Mouse (Mus musculus) heart, embryonic 12.5 days (tissue): Measurements from ENCODE around the gene Scmh1. TPM values are rescaled to one million over a fixed set of nuclear protein-coding genes. Genes with fewer than 3 reads are reported as not detected.

Source experiments
- ATAC-seq: fragments of 200-750 bp; cut with Nextera tagmentation; 2 replicates; pipeline ENCODE4 v1.8.0; 2017; ENCODE audit warnings: moderate TSS enrichment, moderate library complexity; ENCODE audit not compliant: insufficient number of reproducible peaks, low FRiP score
- H3K27ac ChIP-seq: fragments of 300-500 bp; sonication (generic); 2 replicates; pipeline ENCODE4 v1.5.1; 2016; ENCODE audit warnings: mild to moderate bottlenecking, moderate library complexity; ENCODE audit not compliant: poor library complexity, severe bottlenecking
- H3K27me3 ChIP-seq: fragments of 300-500 bp; sonication (generic); replicated peaks from 2 replicates; pipeline ENCODE4 v1.6.1; 2016; ENCODE audit warnings: mild to moderate bottlenecking, moderate library complexity
- H3K36me3 ChIP-seq: fragments of 300-500 bp; sonication (generic); 2 replicates; pipeline ENCODE4 v1.6.1; 2016; ENCODE audit warnings: mild to moderate bottlenecking, moderate library complexity
- H3K4me1 ChIP-seq: fragments of 300-500 bp; sonication (generic); replicated peaks from 2 replicates; pipeline ENCODE4 v1.6.1; 2016; ENCODE audit warnings: mild to moderate bottlenecking
- H3K4me2 ChIP-seq: fragments of 300-500 bp; sonication (generic); 2 replicates; pipeline ENCODE4 v1.6.1; 2016; ENCODE audit warnings: mild to moderate bottlenecking, moderate library complexity
- H3K4me3 ChIP-seq: fragments of 300-500 bp; sonication (generic); 2 replicates; pipeline ENCODE4 v1.5.1; 2016; ENCODE audit warnings: mild to moderate bottlenecking
- H3K9ac ChIP-seq: fragments of 300-500 bp; sonication (generic); 2 replicates; pipeline ENCODE4 v1.6.1; 2016; ENCODE audit warnings: mild to moderate bottlenecking, moderate library complexity
- H3K9me3 ChIP-seq: fragments of 300-500 bp; sonication (generic); replicated peaks from 2 replicates; pipeline ENCODE4 v1.6.1; 2016; ENCODE audit warnings: mild to moderate bottlenecking, moderate library complexity
- WGBS: fragments of 180-500 bp; shearing (Covaris S2); methylation state at CpG from one replicate; pipeline ENCODE4 v1.1.7; 2016; 5-methylcytosine and 5-hydroxymethylcytosine counted together
- polyA plus RNA-seq: library from polyadenylated mRNA; unstranded; fragments of >200 nt; fragmentation: Nextera tagmentation; extraction: Ambion mirVana; gene quantifications from 2 replicates; pipeline ENCODE4 v1.2.1, GENCODE M21; 2016

Gene Scmh1
- polyA plus RNA-seq: 90.1 and 102 TPM in 2 replicates

DNA sequence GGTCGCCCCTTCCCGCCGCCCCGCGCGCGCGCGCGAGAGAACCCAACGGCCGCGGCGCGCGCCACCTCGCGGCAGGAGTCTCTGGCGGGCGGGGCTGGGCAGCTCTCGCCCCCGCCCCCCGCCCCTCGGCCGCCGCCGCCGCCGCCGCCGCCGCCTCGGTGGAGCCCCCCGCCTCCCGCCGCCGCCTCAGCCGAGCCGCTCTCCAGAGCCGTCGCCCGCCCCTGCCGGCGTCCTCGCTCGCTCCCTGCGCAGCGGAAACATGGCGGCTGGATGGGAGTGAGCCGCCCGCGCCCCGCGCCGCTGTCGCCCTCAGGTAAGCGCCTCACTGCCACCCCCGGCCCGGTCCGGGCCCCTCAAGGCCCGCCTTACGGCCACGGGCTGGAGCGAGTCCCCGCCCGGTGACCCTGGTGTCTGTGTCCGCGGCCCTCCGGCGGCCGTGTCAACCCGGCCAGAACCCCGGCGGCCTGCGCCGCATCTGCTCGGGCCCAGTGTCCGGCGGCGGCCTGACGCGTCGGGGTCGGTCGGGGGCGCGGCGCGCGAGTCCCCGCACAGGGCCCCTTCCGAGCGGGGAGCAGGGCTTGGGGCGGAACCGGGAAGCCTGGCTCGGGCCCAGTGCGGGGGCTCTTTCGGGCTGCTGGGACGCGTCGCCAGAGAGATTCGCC lies at the start of gene Scmh1:
Gene Scmh1 (plus strand): TSS at position 138 of the 662 bp plus-strand sequence.
- Histone ChIP-seq H3K9me3 (no peaks in the 10 kb centered on the region), H3K4me1 (peaks cover 30% of the 10 kb centered on the region), H3K4me2 (peak within 1 kb of the TSS; percentile 68), H3K27me3 (no peaks in the 10 kb centered on the region), H3K27ac (peak within 1 kb of the TSS; percentile 94), H3K36me3 (no peaks in the 10 kb centered on the region), H3K4me3 (peak within 1 kb of the TSS; percentile 90), H3K9ac (peak within 1 kb of the TSS; percentile 97)
- ATAC-seq: peak; percentile 81
- WGBS: under 1% methylated on average over 82 of the region's 102 CpGs

DNA sequence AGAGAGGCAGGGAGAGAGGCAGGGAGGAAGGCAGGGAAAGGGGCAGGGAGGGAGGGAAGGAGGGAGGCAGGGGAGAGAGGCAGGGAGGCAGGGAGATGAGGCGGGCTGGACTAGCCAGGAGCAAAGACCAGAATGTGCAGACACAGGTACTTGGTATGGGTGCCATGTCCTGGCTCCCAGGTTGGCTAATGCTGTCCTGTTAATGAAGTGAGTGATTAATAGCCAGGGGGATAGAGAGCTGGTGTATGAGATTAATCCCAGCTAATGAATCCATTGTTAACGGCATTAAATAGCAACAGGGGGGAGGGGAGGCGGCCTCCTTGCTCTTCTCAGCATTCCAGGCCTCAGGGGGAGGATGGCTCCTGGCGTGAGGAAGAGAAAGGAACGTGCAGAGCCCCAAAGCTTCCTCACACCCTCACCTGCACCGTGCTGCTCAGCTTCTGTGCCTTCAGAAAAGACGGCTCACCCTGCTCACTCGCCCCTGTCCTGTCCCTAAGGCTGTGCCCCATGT lies 45.0 kb upstream of the Scmh1 start:
- 5% methylated on average over 8 of the region's 8 CpGs for WGBS
- H3K27me3 ChIP-seq: peaks cover 72% of the 10 kb centered on the region
- H3K36me3 ChIP-seq: no peaks in the 10 kb centered on the region
- no peak overlapping the region for H3K9ac ChIP-seq
- H3K4me1 ChIP-seq: peaks cover 5% of the 10 kb centered on the region
- H3K4me2 ChIP-seq: no peak overlapping the region
- no peak for ATAC-seq
- no peaks in the 10 kb centered on the region for H3K9me3 ChIP-seq
- H3K4me3 ChIP-seq: no peak overlapping the region
- no peak overlapping the region for H3K27ac ChIP-seq

DNA sequence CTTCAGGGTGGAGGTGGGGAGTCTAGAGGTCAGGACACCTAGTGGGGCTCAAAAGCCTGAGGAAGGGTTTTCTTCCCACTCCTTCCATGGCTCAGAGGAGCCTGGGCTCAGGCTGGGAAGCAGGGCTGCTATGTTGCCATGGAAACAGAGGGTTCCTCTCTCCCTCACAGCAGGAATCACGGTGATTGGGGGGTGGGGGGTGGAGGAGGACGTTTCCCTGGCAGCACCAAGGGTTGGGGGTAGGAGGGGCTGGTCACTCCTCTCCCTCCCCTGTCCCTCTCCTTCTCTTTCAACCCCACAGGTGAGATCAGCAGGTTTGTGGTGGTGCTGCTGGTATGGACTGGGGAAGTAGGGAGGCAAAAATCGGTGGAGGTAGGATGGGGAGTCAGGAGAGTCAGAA lies 40.4 kb upstream of the Scmh1 start:
- no peak for ATAC-seq
- no peak overlapping the region for H3K27ac ChIP-seq
- peaks cover 16% of the 10 kb centered on the region for H3K4me1 ChIP-seq
- H3K4me2 ChIP-seq: no peak overlapping the region
- no peak overlapping the region for H3K9ac ChIP-seq
- H3K27me3 ChIP-seq: peaks cover 62% of the 10 kb centered on the region
- no peaks in the 10 kb centered on the region for H3K36me3 ChIP-seq
- no peak overlapping the region for H3K4me3 ChIP-seq
- 3% methylated on average over 3 of the region's 3 CpGs for WGBS
- no peaks in the 10 kb centered on the region for H3K9me3 ChIP-seq

DNA sequence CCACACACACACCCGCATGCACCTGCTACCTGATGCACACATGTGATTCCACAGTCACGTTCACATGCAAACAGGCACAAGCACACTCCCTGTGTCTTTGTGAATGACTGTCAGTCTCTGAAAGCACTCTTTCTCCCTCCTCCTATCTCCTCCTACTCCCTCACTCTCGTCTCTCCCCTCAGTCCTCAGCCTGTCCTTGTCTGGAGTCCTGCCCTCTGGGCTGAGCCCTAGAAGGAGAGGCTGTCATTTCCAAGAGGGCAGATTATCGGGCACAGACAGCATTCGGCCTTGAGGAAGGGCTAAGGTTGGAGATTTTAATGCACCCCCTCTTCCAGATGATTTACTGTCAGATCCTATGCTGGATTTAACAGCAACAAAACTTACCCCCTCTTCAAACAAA lies 39.6 kb upstream of the Scmh1 start:
- WGBS: 20% methylated on average over 5 of the region's 5 CpGs
- no peak overlapping the region for H3K4me3 ChIP-seq
- no peak overlapping the region for H3K27ac ChIP-seq
- no peak for ATAC-seq
- H3K4me2 ChIP-seq: no peak overlapping the region
- no peak overlapping the region for H3K9ac ChIP-seq
- H3K4me1 ChIP-seq: peaks cover 16% of the 10 kb centered on the region
- H3K36me3 ChIP-seq: no peaks in the 10 kb centered on the region
- no peaks in the 10 kb centered on the region for H3K9me3 ChIP-seq
- H3K27me3 ChIP-seq: peaks cover 61% of the 10 kb centered on the region

DNA sequence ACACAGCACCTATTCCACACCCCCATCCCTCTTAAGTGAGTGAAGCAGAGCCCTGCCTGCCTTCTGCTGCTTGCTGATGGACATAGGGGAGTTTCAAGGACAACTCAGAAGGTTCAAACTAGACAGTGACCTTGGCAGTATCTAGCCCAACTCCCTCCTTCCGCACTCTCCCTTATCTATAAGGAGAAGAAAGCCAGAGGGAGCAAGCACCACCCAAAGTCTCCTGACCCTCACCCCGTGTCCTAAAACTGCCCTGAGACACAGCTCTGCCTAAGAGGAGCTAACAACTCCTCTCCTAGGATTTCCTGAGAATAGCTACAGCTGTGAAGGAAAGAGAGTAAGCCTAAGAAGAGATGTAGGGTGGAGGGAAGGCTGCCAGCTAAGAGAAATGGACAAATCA lies 37.0 kb upstream of the Scmh1 start:
- no peak overlapping the region for H3K4me3 ChIP-seq
- 52% methylated on average over 2 of the region's 2 CpGs for WGBS
- no peak overlapping the region for H3K9ac ChIP-seq

DNA sequence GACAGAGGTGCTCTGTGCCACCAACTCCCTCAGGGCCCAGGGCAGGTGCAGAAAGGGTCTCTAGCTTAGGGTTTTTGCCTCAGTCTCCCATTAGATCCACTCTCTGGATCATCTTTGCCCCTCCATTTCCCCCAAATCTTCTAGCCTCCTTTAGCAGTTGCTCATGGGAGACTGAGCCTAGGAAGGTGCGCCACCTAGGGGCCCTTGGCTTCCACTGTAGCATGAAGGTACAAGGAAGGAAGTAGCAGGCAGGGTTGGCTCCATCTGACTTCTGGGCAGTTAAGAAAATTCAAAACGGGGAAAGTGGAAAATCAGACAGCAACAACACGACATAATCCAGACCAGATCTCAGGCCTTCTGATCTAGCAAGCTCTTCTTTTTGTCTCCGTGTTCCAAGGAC lies 36.4 kb upstream of the Scmh1 start:
- 5% methylated on average over 4 of the region's 4 CpGs for WGBS
- peaks cover 16% of the 10 kb centered on the region for H3K4me1 ChIP-seq
- H3K9ac ChIP-seq: no peak overlapping the region
- H3K36me3 ChIP-seq: no peaks in the 10 kb centered on the region
- H3K4me2 ChIP-seq: no peak overlapping the region
- H3K27me3 ChIP-seq: peaks cover 64% of the 10 kb centered on the region
- no peak overlapping the region for H3K4me3 ChIP-seq
- no peak for ATAC-seq
- no peak overlapping the region for H3K27ac ChIP-seq
- no peaks in the 10 kb centered on the region for H3K9me3 ChIP-seq

More for the DNA sequence above, 37.0 kb upstream of the Scmh1 start:
- Histone ChIP-seq H3K4me2 (no peak overlapping the region), H3K4me1 (peaks cover 16% of the 10 kb centered on the region), H3K9me3 (no peaks in the 10 kb centered on the region), H3K36me3 (no peaks in the 10 kb centered on the region), H3K27me3 (peaks cover 62% of the 10 kb centered on the region), H3K27ac (no peak overlapping the region)
- no peak for ATAC-seq

DNA sequence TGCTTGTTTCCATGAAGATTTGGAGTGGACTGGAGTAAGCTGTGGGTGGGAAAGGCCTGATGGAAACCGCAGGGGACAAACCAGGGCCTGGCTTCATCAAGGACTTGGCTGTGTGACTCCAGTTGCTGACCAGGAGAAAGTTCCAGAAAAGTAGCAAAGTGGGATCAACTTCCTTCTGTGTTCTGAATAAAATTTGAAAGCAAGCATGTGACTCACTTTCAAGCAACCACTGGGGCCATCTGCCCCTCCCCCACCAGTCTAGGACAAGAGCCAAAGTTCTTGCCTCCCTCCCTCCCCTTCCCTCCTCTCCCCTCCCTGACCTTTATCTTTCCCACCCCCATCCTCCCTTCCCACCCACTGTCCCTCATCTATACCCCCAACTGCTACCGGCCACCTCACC lies 35.9 kb upstream of the Scmh1 start:
- ATAC-seq: no peak
- Histone ChIP-seq H3K36me3 (no peaks in the 10 kb centered on the region), H3K4me1 (peaks cover 16% of the 10 kb centered on the region), H3K9me3 (no peaks in the 10 kb centered on the region), H3K4me3 (no peak overlapping the region), H3K27ac (no peak overlapping the region), H3K27me3 (peaks cover 61% of the 10 kb centered on the region), H3K9ac (no peak overlapping the region), H3K4me2 (peak overlapping the region; percentile 43; the same call in 1 of the 2 replicates)
- 34% methylated on average over 2 of the region's 2 CpGs for WGBS

DNA sequence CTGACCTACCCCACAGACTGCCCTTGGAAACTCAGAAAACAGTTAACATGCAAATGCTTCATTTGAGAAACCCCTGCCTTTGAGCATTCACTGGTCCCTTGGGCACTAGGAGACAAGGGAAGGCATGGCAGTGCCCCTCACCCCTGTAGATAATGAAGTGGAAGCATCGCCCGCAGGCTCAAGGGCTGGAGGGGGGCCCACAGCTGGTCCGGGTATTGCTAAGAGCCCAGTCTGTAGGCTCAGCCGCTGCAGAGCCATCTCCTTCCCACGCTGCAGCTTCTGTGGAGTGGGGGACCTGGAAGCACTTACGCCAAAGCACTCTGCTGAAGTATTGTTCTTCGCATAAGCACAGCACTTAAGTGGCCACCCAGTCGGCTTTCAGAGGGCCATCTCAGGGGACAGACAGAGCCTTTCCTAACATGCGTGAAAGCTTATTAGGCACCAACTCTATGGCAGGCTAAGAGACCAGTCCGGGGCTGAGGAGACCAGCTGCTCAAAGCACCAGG lies 35.2 kb upstream of the Scmh1 start:
- Histone ChIP-seq H3K27me3 (peaks cover 53% of the 10 kb centered on the region), H3K4me3 (no peak overlapping the region; the same call in 1 of the 2 replicates), H3K9me3 (no peaks in the 10 kb centered on the region), H3K36me3 (no peaks in the 10 kb centered on the region), H3K4me1 (peaks cover 16% of the 10 kb centered on the region), H3K9ac (0 out of 2 replicates have a peak overlapping the region, but pooled peaks have one; percentile 31), H3K27ac (no peak overlapping the region), H3K4me2 (peak overlapping the region; percentile 43)
- WGBS: 28% methylated on average over 10 of the region's 10 CpGs
- ATAC-seq: no peak

DNA sequence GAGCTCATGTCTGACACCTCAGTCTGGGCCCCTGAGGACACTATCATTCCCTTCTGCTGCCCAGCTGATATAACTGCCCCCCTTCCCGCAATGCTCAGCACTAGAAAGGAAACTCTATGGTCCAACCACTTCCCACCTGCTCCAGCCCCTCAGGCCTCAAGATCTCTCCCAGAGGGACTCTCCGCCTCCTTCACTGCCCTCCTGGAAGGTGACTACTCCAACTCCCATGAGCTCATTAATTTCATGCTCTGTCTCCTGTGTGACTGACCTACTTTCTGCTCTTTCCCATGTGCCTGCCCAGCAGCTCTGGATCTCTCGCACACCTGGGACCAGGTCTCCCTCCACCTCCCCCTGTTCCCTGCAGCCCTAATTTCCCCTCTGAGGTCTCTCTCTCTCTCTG lies 32.2 kb upstream of the Scmh1 start:
- H3K27ac ChIP-seq: no peak overlapping the region
- H3K9me3 ChIP-seq: no peaks in the 10 kb centered on the region
- H3K36me3 ChIP-seq: no peaks in the 10 kb centered on the region
- 63% methylated on average over 3 of the region's 3 CpGs for WGBS
- peaks cover 16% of the 10 kb centered on the region for H3K4me1 ChIP-seq
- no peak overlapping the region for H3K9ac ChIP-seq
- H3K27me3 ChIP-seq: peaks cover 48% of the 10 kb centered on the region
- no peak for ATAC-seq
- H3K4me2 ChIP-seq: no peak overlapping the region
- no peak overlapping the region for H3K4me3 ChIP-seq

DNA sequence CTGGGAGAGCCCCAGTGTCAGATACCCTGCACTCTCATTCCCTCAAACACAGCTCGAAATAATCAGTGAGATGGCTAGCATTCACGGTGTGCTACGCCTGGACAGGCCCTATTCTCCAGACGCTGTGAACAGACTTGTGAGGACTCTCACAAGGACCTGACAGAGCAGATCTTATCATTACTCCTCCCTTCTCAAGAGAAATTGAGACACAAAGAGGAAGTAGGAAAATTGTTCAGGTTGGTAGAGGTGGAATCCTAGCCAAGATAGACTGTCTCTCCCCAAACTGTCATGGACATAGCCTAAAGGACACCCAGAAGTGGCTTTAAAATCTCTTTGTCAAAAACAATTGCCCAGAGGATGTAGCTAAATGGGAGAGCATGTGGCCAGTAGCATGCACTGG lies 31.3 kb upstream of the Scmh1 start:
- 29% methylated on average over 4 of the region's 4 CpGs for WGBS
- peaks cover 13% of the 10 kb centered on the region for H3K4me1 ChIP-seq
- no peak overlapping the region for H3K4me2 ChIP-seq
- no peak for ATAC-seq
- H3K27ac ChIP-seq: no peak overlapping the region
- H3K36me3 ChIP-seq: no peaks in the 10 kb centered on the region
- no peak overlapping the region for H3K9ac ChIP-seq
- H3K9me3 ChIP-seq: no peaks in the 10 kb centered on the region
- H3K4me3 ChIP-seq: no peak overlapping the region
- H3K27me3 ChIP-seq: peaks cover 55% of the 10 kb centered on the region

DNA sequence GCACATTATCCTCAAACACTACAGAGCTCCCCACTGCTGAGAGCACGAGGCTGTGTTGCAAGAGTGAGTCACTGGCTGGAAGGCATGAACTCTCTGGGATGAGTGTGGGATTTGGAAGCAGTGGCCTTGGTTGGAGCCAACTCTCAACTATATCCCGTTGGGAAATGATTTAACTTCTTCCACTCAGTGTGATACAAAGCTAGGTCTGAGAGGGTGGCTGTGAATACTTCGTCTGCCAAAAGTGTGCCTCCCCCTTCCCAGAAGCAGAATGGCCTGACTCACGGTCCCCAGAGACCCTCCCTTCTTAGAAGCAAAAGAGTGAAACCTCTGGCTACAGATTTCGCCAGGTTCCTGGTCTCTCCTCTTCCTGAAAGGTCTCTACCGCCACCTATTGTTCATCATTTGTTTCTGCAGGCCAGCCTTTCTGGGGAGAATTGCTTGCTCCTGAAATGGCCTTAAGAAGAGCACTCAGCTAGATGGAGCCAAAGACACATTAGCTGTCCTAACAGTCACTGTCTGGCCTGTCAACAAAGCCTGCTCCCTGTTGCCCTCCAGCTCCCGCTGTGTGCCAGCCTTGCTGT lies 24.2 kb upstream of the Scmh1 start:
- WGBS: 7% methylated on average over 7 of the region's 7 CpGs
- Histone ChIP-seq H3K27ac (no peak overlapping the region), H3K27me3 (peaks cover 18% of the 10 kb centered on the region), H3K9ac (no peak overlapping the region), H3K36me3 (no peaks in the 10 kb centered on the region), H3K4me2 (peak overlapping the region; percentile 9), H3K4me1 (peaks cover 3% of the 10 kb centered on the region; the same call in 1 of the 2 replicates), H3K9me3 (no peaks in the 10 kb centered on the region), H3K4me3 (no peak overlapping the region)
- ATAC-seq: peak; percentile 71
